Mouse (Mus musculus) midbrain, postnatal 0 days (tissue): ENCODE data around the gene Col17a1. TPM values are rescaled to one million over a fixed set of nuclear protein-coding genes. Genes with fewer than 3 reads are reported as not detected.

Source experiments
- ATAC-seq: fragments of 200-750 bp; cut with Nextera tagmentation; 2 replicates; pipeline ENCODE4 v1.8.0; 2017; ENCODE audit warnings: moderate number of reproducible peaks, mild to moderate bottlenecking, moderate TSS enrichment, moderate library complexity; ENCODE audit not compliant: low FRiP score
- DNase-seq: peaks from one replicate; pipeline ENCODE4 v3.0.0-alpha.2; 2015; ENCODE audit warnings: low spot score
- H3K27ac ChIP-seq: fragments of 300-500 bp; sonication (generic); 2 replicates; pipeline ENCODE4 v1.5.1; 2014; ENCODE audit warnings: low read depth, mild to moderate bottlenecking, low read length, mixed read lengths
- H3K27me3 ChIP-seq: fragments of 300-500 bp; sonication (generic); 2 replicates; pipeline ENCODE4 v1.6.1; 2014; ENCODE audit warnings: low read length, control low read depth, mixed read lengths; ENCODE audit not compliant: insufficient read depth
- H3K36me3 ChIP-seq: fragments of 300-500 bp; sonication (generic); 2 replicates; pipeline ENCODE4 v1.6.1; 2014; ENCODE audit warnings: low read length, control low read depth, mixed read lengths; ENCODE audit not compliant: insufficient read depth
- H3K4me1 ChIP-seq: fragments of 300-500 bp; sonication (generic); 2 replicates; pipeline ENCODE4 v1.6.1; 2014; ENCODE audit warnings: mild to moderate bottlenecking, control low read depth, antibody characterized with exemption, low read length, mixed read lengths; ENCODE audit not compliant: insufficient read depth
- H3K4me2 ChIP-seq: fragments of 300-500 bp; sonication (generic); 2 replicates; pipeline ENCODE4 v1.6.1; 2014; ENCODE audit warnings: low read depth, mild to moderate bottlenecking, low read length, mixed read lengths; ENCODE audit not compliant: poor library complexity, severe bottlenecking
- H3K4me3 ChIP-seq: fragments of 300-500 bp; sonication (generic); 2 replicates; pipeline ENCODE4 v1.5.1; 2014; ENCODE audit warnings: low read depth, mild to moderate bottlenecking, low read length, moderate library complexity
- H3K9ac ChIP-seq: fragments of 300-500 bp; sonication (generic); replicated peaks from 2 replicates; pipeline ENCODE4 v1.6.1; 2014; ENCODE audit warnings: mild to moderate bottlenecking, low read length, moderate library complexity, mixed read lengths; ENCODE audit not compliant: poor library complexity, severe bottlenecking
- H3K9me3 ChIP-seq: fragments of 300-500 bp; sonication (generic); 2 replicates; pipeline ENCODE4 v1.6.1; 2016; ENCODE audit warnings: low read length, control low read depth
- CTCF ChIP-seq: IDR thresholded peaks from 2 replicates; pipeline ENCODE4 v1.5.1; 2016; ENCODE audit warnings: antibody characterized with exemption, mild to moderate bottlenecking
- WGBS: fragments of 180-500 bp; shearing (Covaris S2); extraction: QIAGEN DNeasy Blood & Tissue Kit; methylation state at CpG from one replicate; pipeline ENCODE4 v1.1.7; 2014; 5-methylcytosine and 5-hydroxymethylcytosine counted together
- polyA plus RNA-seq: library from polyadenylated mRNA; unstranded; fragments of >200 nt; fragmentation: Nextera tagmentation; extraction: Ambion mirVana; gene quantifications from 2 replicates; pipeline ENCODE4 v1.2.1, GENCODE M21; 2015
- total RNA-seq: library from RNA; depleted of rRNA; stranded (reverse); fragments of >200 nt; gene quantifications from 2 replicates; pipeline ENCODE4 v1.2.3, GENCODE M21; 2014

Col17a1 gene
- total and polyA plus RNA-seq, 2 experiments from 2014 or later: 0.33 to 1.6 TPM

DNA sequence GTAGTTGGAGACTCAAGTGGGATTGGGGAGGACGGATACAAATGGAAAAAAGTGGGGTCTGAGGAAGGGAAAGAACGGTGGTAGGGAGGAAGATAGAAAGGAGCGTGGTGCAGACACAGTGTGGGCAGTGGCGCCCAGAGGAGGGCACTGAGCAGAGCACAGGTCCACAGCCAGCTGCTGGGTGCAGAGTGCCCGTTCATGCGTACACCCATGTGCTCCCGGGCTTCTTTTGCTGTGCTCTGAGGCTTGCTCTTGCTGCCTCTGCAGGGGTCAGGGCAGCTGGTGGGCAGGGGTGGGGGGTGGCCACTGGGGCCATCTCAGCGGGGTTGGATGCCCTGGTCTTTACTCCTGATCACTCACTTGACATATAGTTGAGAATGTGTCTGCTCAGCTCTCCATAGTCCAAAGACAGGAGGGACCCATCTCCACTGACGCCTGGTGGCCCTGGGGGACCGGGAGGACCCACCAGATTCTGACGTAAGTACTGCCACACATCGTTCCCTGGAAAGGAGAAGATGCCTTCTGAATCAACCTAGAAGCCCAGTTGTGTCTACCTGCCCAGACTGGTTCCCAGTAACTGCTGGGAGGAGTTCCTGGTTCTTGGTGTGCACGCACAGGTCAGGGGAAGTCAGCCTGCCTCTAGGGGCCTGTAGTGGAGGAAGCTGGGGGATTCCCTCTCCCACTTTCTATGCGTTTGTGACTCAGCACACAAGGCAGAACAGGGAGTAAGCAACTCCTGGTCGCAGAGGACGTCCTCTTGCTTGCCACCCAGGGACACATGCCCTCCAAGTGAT is 41.3 kb downstream of the Col17a1 start:
- no peaks in the 10 kb centered on the region for H3K4me1 ChIP-seq
- H3K27ac ChIP-seq: no peak overlapping the region
- H3K9me3 ChIP-seq: no peaks in the 10 kb centered on the region
- no peak for ATAC-seq
- no peak for TF ChIP-seq CTCF
- no peaks in the 10 kb centered on the region for H3K27me3 ChIP-seq
- 91% methylated on average over 16 of the region's 16 CpGs for WGBS
- no peak for DNase-seq
- H3K4me2 ChIP-seq: no peak overlapping the region
- H3K4me3 ChIP-seq: no peak overlapping the region
- no peak overlapping the region for H3K9ac ChIP-seq
- H3K36me3 ChIP-seq: peaks cover 7% of the 10 kb centered on the region; the same call in 1 of the 2 replicates

DNA sequence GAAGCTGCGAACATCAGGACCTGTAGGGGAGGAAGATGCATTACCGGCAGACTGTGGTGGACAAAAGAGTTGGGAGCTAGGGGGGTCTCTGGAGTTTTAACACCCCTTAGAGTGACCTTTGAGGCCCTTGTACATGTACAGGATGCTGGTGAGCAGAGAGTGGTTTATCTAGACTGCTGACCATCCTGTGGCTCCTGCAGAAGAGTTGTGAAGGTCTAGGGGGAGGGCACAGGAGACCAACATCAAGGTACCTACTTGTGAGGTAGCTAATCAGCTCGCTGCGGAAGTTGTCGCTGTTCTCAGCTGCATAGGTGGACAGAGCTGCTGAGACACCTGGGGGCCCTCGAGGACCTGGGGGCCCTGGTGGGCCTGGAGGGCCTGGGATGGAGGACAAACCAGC is 42.8 kb downstream of the Col17a1 start:
- WGBS: 95% methylated on average over 6 of the region's 6 CpGs
- DNase-seq: no peak
- no peak for TF ChIP-seq CTCF
- ATAC-seq: no peak
- Histone ChIP-seq H3K27ac (no peak overlapping the region), H3K9ac (no peak overlapping the region), H3K27me3 (no peaks in the 10 kb centered on the region), H3K4me3 (no peak overlapping the region), H3K9me3 (no peaks in the 10 kb centered on the region), H3K36me3 (peaks cover 10% of the 10 kb centered on the region; the same call in 1 of the 2 replicates), H3K4me2 (no peak overlapping the region), H3K4me1 (no peaks in the 10 kb centered on the region)

DNA sequence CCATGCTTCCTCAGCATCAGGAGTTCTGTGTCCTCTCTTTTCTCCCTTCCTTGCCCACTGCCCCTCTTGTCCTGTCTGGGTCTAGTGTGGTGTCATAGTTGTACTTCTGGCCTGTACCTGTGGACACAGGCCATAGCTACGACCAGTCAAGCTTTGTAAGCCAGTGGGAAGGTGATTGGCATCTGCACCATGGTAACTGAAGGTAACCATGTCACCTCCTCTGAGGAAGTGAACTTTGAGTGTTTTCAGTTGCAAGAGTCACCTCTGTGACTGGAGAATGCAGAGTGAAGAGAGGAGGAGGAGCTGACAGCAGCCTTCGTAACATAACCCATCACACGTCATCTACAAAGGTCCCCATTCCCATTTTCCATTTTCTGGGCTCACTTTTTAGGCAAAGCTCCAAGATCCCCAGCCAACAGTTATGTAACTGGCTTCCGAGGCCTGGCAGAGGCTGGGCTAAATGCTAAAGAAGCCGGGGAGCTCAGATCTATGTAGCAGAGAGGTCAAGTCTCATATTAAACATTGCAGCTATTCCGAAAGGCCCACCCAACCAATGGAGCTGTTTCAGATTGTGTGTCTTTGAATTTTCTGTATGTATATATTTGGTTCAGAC is 45.3 kb downstream of the Col17a1 start:
- H3K4me3 ChIP-seq: no peak overlapping the region
- H3K9ac ChIP-seq: no peak overlapping the region
- 88% methylated on average over 6 of the region's 6 CpGs for WGBS
- H3K9me3 ChIP-seq: no peaks in the 10 kb centered on the region
- peaks cover 16% of the 10 kb centered on the region for H3K36me3 ChIP-seq
- H3K4me1 ChIP-seq: no peaks in the 10 kb centered on the region
- DNase-seq (no peak), ATAC-seq (no peak)
- no peak overlapping the region for H3K27ac ChIP-seq
- TF ChIP-seq CTCF: no peak
- no peaks in the 10 kb centered on the region for H3K27me3 ChIP-seq
- no peak overlapping the region for H3K4me2 ChIP-seq

DNA sequence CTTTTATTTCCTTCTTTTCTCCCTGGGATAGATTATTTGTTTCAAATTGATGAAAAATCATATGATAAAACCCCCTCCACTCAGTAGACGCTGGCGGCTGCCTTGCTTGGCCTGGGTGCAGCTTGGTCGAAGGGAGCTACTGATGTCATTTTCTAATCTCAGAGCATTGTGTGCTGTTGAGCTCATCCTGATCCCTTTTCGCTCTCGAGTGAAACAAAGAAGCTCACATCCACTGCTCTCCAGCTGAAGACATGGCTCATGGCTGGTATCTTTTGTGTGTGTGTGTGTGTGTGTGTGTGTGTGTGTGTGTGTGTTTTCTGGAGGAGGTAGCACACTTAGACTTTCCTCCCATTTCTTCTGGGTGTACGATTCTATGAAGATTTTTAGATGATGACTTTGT is 46.3 kb downstream of the Col17a1 start:
- ATAC-seq (no peak), DNase-seq (no peak)
- no peaks in the 10 kb centered on the region for H3K4me1 ChIP-seq
- peaks cover 23% of the 10 kb centered on the region for H3K36me3 ChIP-seq
- H3K9me3 ChIP-seq: no peaks in the 10 kb centered on the region
- no peak for TF ChIP-seq CTCF
- H3K27ac ChIP-seq: no peak overlapping the region
- no peak overlapping the region for H3K9ac ChIP-seq
- H3K27me3 ChIP-seq: no peaks in the 10 kb centered on the region
- WGBS: 37% methylated on average over 6 of the region's 6 CpGs
- no peak overlapping the region for H3K4me3 ChIP-seq
- H3K4me2 ChIP-seq: no peak overlapping the region

DNA sequence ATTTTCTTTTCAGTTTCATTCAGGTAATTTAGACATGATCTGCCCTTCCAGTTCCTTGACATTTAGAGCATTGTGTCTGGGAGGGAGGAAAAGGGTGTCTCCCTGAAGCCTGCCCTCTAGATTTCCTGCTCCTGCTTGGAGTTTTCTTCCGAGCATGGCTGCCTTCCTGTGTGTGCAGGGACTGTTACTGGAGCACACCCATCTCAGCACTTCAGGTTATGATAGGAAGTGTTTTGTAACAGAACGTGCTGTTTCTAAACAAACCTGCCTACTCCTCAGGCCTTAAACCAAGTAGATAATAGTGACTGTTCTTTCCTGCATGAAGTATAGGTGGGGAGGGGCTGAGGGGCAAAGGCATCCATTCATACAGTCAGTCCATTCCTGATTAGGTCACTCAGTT is 48.0 kb downstream of the Col17a1 start:
- no peak overlapping the region for H3K4me3 ChIP-seq
- 56% methylated on average over 2 of the region's 2 CpGs for WGBS
- DNase-seq: no peak
- peaks cover 37% of the 10 kb centered on the region for H3K36me3 ChIP-seq
- H3K27ac ChIP-seq: no peak overlapping the region
- no peaks in the 10 kb centered on the region for H3K27me3 ChIP-seq
- no peak for ATAC-seq
- H3K4me1 ChIP-seq: no peaks in the 10 kb centered on the region
- H3K4me2 ChIP-seq: no peak overlapping the region
- no peaks in the 10 kb centered on the region for H3K9me3 ChIP-seq
- no peak overlapping the region for H3K9ac ChIP-seq
- TF ChIP-seq CTCF: no peak

DNA sequence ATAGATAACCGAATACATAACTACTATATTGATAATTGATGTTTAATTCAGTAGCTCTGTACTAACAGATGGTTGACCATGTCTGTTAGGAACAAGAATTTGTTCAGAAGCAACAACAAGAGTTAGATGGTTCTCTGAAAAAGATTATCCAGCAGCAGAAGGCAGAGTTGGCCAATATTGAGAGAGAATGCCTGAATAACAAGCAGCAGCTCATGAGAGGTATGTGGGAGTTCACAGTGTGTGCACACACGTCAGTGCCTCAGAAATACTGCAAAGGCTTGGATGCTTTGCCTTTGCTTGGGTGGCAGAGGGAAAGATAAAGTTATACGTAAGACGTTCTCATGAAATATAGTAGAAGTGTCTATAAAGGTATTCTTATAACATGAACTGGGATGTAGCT is 56.5 kb downstream of the Col17a1 start:
- no peaks in the 10 kb centered on the region for H3K9me3 ChIP-seq
- no peak overlapping the region for H3K4me3 ChIP-seq
- no peak for TF ChIP-seq CTCF
- 91% methylated on average over 4 of the region's 4 CpGs for WGBS
- DNase-seq (no peak), ATAC-seq (no peak)
- no peak overlapping the region for H3K27ac ChIP-seq
- H3K9ac ChIP-seq: no peak overlapping the region
- no peak overlapping the region for H3K4me2 ChIP-seq
- peaks cover 20% of the 10 kb centered on the region for H3K36me3 ChIP-seq
- H3K4me1 ChIP-seq: no peaks in the 10 kb centered on the region
- no peaks in the 10 kb centered on the region for H3K27me3 ChIP-seq
